ENCODE assay signal across 11 mouse cellular contexts in the genomic region with DNA sequence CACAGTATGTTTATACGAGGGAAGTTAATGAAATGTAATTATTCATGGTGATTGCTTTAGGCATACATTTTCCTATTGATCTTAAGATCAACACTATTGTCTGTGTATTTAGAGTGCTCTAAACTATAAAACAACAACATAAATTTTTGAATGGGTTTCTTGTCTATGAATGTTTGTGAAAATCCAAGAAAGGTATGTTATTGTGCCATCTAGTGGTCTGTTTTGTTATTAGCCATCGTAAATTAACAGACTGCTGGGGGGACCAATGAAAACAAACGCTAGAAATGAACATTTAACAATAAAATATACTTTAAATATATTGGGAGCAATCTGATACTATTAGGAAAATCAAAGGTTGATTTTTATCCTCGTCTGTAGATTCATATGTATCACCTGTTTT.
A peak's percentile ranks its signal among the peaks of the same experiment; 100 is the strongest.
DNase-seq lines count a peak whose midpoint lies in the region.
"Had no signal": no experiment of that assay in that cellular context is flagged by ENCODE, and none has a peak within 500 bp of the region (broad histone marks: within the 10 kb centered on the region; RNA-seq: fewer than 3 reads in every experiment).

No protein-coding gene starts in this region.

- H3K36me3 ChIP-seq in splenic B cell, adult 2 months (ENCODE audit: control insufficient read depth, insufficient read depth, low read length, poor library complexity, severe bottlenecking) = no peaks in the 10 kb centered on the region
- H3K36me3 ChIP-seq: hindbrain, embryonic 15.5 days; limb, embryonic 12.5 days had no signal

- DNase-seq in heart, adult 8-10 months (ENCODE audit: low spot score) = peak; percentile 45
- DNase-seq in heart, postnatal 36 days = no peak
- DNase-seq in lung, postnatal 25 days (ENCODE audit: low spot score) = peak; percentile 30
- no peak for DNase-seq in lung, postnatal 14 days
- DNase-seq in c-Kit-positive CD71-positive TER-119-positive erythroid progenitor cells, embryonic 14.5 days (ENCODE audit: low spot score) = peak; percentile 4
- DNase-seq in splenic B cell, adult 2 months (ENCODE audit: low read depth, low spot score) = peak; percentile 9
- DNase-seq in testis, postnatal 14 days (ENCODE audit: low spot score) = no peak
- no peak for DNase-seq in gastrocnemius, adult 8-10 months (ENCODE audit: low spot score in 2 of 2)
- DNase-seq: cerebellum, adult 11-12 months had no signal

- intact Hi-C loops in heart, postnatal 36 days (cut with DNase I) = loop anchor here (1.0 to 5.0 kb wide), 3 partner anchors 92 to 232 kb away; a partner anchor contains a TSS

- no peaks in the 10 kb centered on the region for H3K27me3 ChIP-seq in splenic B cell, adult 2 months (ENCODE audit: control insufficient read depth, insufficient read depth, low read length, poor library complexity, severe bottlenecking)
- H3K27me3 ChIP-seq: hindbrain, embryonic 15.5 days; limb, embryonic 12.5 days had no signal

Comparison
In these comparisons a context has a peak if more than half of its experiments do, and no peak if none do; other contexts are left out.
1. DNase-seq: peak in heart, adult 8-10 months (single experiment), lung, postnatal 25 days (single experiment), c-Kit-positive CD71-positive TER-119-positive erythroid progenitor cells, embryonic 14.5 days (single experiment) and splenic B cell, adult 2 months (single experiment); none in heart, postnatal 36 days (0 of 2), lung, postnatal 14 days (single experiment), testis, postnatal 14 days (single experiment) and gastrocnemius, adult 8-10 months (0 of 2).